Mouse (Mus musculus) CD4-positive, CD25-positive, alpha-beta regulatory T cell, adult 4 months (primary cell): ENCODE measurements around the gene Fbxl13. TPM values are rescaled to one million over a fixed set of nuclear protein-coding genes. Genes with fewer than 3 reads are reported as not detected.

ENCODE experiments used
- ATAC-seq: one replicate; pipeline ENCODE4 v1.8.0; 2017
- polyA plus RNA-seq, 2 experiments: library from polyadenylated mRNA; unstranded; fragments of 100-300 nt; shearing (Covaris generic); gene quantifications; one replicate each; pipeline ENCODE4 v1.2.1; 2017

Fbxl13 gene
- polyA plus RNA-seq, 2 experiments from 2014 or later = not detected

GRCm38 (mm10) chr5:21482446-21483222 lies 162.8 kb downstream of the Fbxl13 start:
- ATAC-seq = no peak

GRCm38 (mm10) chr5:21481521-21481920 lies 163.9 kb downstream of the Fbxl13 start:
- ATAC-seq = no peak

GRCm38 (mm10) chr5:21479746-21480145 lies 165.7 kb downstream of the Fbxl13 start:
- ATAC-seq = no peak

- ATAC-seq = no peak
Observed at GRCm38 (mm10) chr5:21478428-21478827, 167.0 kb downstream of the Fbxl13 start.

- no peak for ATAC-seq
Observed at GRCm38 (mm10) chr5:21468100-21468499, 177.3 kb downstream of the Fbxl13 start.

- no peak for ATAC-seq
Observed at GRCm38 (mm10) chr5:21467387-21467786, 178.0 kb downstream of the Fbxl13 start.

GRCm38 (mm10) chr5:21440833-21441530 lies 204.5 kb downstream of the Fbxl13 start:
- ATAC-seq = no peak

- no peak for ATAC-seq
Observed at GRCm38 (mm10) chr5:21439446-21440110, 205.9 kb downstream of the Fbxl13 start.

GRCm38 (mm10) chr5:21438428-21438827 lies 207.0 kb downstream of the Fbxl13 start:
- peak; percentile 85 for ATAC-seq

GRCm38 (mm10) chr5:21436471-21436975 lies 208.9 kb downstream of the Fbxl13 start:
- no peak for ATAC-seq

GRCm38 (mm10) chr5:21434148-21434929 lies 211.1 kb downstream of the Fbxl13 start:
- no peak for ATAC-seq

Other genes with a start within 250 kb of the Fbxl13 start
- gene Ccdc146, start 221.0 kb downstream of the Fbxl13 start, polyA plus RNA-seq = under 1 TPM; 0.29 to 0.74 TPM
- gene Fam185a, start 220.7 kb downstream of the Fbxl13 start, polyA plus RNA-seq = 1 to 10 TPM; 2.2 to 2.7 TPM
- not detected for gene Lrrc17, start 102.1 kb downstream of the Fbxl13 start, polyA plus RNA-seq
- 10 to 100 TPM; 35.9 to 38.0 TPM for gene Armc10, start 179 bp upstream of the Fbxl13 start, polyA plus RNA-seq
- 1 to 10 TPM; 3.3 to 3.9 TPM for gene Napepld, start 55.8 kb upstream of the Fbxl13 start, polyA plus RNA-seq
- gene Pmpcb, start 91.5 kb upstream of the Fbxl13 start, polyA plus RNA-seq = 10 to 100 TPM; 81.7 to 86.2 TPM
- 10 to 100 TPM; 30.4 to 37.1 TPM for gene Dnajc2, start 139.6 kb upstream of the Fbxl13 start, polyA plus RNA-seq
- 100 to 1,000 TPM; 147 to 164 TPM for gene Psmc2, start 139.6 kb upstream of the Fbxl13 start, polyA plus RNA-seq
- gene Slc26a5, start 220.0 kb upstream of the Fbxl13 start, polyA plus RNA-seq = not detected